Mouse (Mus musculus) adrenal gland, adult 10 weeks (tissue): Measurements from ENCODE around the gene Nutf2-ps1. TPM values are rescaled to one million over a fixed set of nuclear protein-coding genes. Genes with fewer than 3 reads are reported as not detected.

Experiments used
- polyA plus RNA-seq: library from polyadenylated mRNA; stranded (reverse); fragments of 350-450 nt; fragmentation: Illumina TruSeq; extraction: RNeasy Lipid Tissue Mini Kit (QIAGEN cat#74804); gene quantifications from one replicate; pipeline ENCODE4 v1.2.3, GENCODE M21; 2014; ENCODE audit warnings: low read depth, low replicate concordance

Gene Nutf2-ps1
- polyA plus RNA-seq, result 47.9 TPM

GRCm38 (mm10) chr19:53588968-53589367 lies at the start of gene Nutf2-ps1:
TSS of gene Nutf2-ps1 (minus strand) at chr19:53589068.

GRCm38 (mm10) chr19:53599757-53600539 lies 11.1 kb upstream of the Nutf2-ps1 start, which contains the start of gene Smc3:
TSS of gene Smc3 (plus strand) at chr19:53600398.

Other genes with a start within 250 kb of the Nutf2-ps1 start
- gene Gm10197, start 217.3 kb downstream of the Nutf2-ps1 start, polyA plus RNA-seq, result not detected
- 92.5 TPM for gene Smndc1, start 198.5 kb downstream of the Nutf2-ps1 start, polyA plus RNA-seq
- gene Dusp5, start 60.0 kb downstream of the Nutf2-ps1 start, polyA plus RNA-seq, result 1.5 TPM
- gene Smc3, start 11.3 kb upstream of the Nutf2-ps1 start, polyA plus RNA-seq, result 111 TPM
- gene Rbm20, start 88.2 kb upstream of the Nutf2-ps1 start, polyA plus RNA-seq, result 1.0 TPM